Mouse (Mus musculus) kidney, adult 2 months (tissue): ENCODE results near the gene Arhgef6. TPM values are rescaled to one million over a fixed set of nuclear protein-coding genes. Genes with fewer than 3 reads are reported as not detected.

ENCODE experiments used
- DNase-seq: peaks from one replicate; pipeline ENCODE4 v3.0.0; 2021
- H3K27ac ChIP-seq: fragments of 200-500 bp; 2 replicates; pipeline ENCODE4 v1.5.1; 2012; ENCODE audit warnings: low read depth, low read length, control low read depth, inconsistent platforms; ENCODE audit not compliant: insufficient read depth
- H3K27me3 ChIP-seq: fragments of 200-500 bp; replicated peaks from 2 replicates; pipeline ENCODE4 v1.6.1; 2012; ENCODE audit warnings: mild to moderate bottlenecking, moderate library complexity, low read length, inconsistent platforms; ENCODE audit not compliant: control insufficient read depth, insufficient read depth
- H3K36me3 ChIP-seq: fragments of 200-500 bp; 2 replicates; pipeline ENCODE4 v1.6.1; 2012; ENCODE audit warnings: mild to moderate bottlenecking, moderate library complexity, low read length, inconsistent platforms; ENCODE audit not compliant: control insufficient read depth, insufficient read depth
- H3K4me1 ChIP-seq: fragments of 200-500 bp; 2 replicates; pipeline ENCODE4 v1.6.1; 2011; ENCODE audit warnings: low read length; ENCODE audit not compliant: control insufficient read depth, insufficient read depth
- H3K4me3 ChIP-seq: fragments of 200-500 bp; 2 replicates; pipeline ENCODE4 v1.5.1; 2011; ENCODE audit warnings: mild to moderate bottlenecking, low read depth, low read length, control low read depth; ENCODE audit not compliant: insufficient read depth
- CTCF ChIP-seq: fragments of 200-500 bp; conservative IDR thresholded peaks from 2 replicates; pipeline ENCODE4 v1.5.1; 2011; ENCODE audit warnings: low read depth, mild to moderate bottlenecking, control low read depth, low read length, moderate library complexity, mixed read lengths; ENCODE audit not compliant: insufficient read depth, insufficient read length
- POLR2A ChIP-seq: fragments of 200-500 bp; IDR thresholded peaks from one replicate; pipeline ENCODE4 v1.6.1; 2011; ENCODE audit warnings: low read depth, low read length, control low read depth
- WGBS: fragments of 180-500 bp; shearing (Covaris S2); methylation state at CpG from one replicate; pipeline ENCODE4 v1.1.7; 2018; 5-methylcytosine and 5-hydroxymethylcytosine counted together
- polyA plus RNA-seq: library from polyadenylated mRNA; depleted of rRNA; stranded (reverse); fragments of >200 nt; gene quantifications from 2 replicates; pipeline ENCODE4 v1.2.3, GENCODE M21; 2012

The Arhgef6 gene
- polyA plus RNA-seq, 1 experiment, result 11.2 TPM

DNA sequence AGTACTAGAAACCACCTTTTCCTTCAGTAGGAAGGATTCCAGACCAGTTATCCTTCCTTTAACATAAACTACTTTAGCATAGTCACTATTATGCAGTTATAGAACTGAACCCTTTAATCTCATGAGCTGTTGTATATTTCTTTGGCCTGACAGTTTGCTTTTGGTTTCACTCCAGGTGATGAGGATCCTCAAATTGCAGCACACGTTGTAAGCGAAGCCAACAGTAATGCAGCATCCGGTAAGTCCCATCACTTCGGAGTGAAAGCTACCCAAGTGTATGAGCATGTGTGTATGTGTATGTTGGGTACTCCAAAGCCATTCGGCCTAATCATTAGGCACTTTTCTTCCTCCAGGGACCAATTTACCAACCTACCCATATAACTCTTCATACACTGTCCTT is 119.0 kb downstream of the Arhgef6 start:
- Histone ChIP-seq H3K27me3 (no peaks in the 10 kb centered on the region), H3K36me3 (no peaks in the 10 kb centered on the region), H3K4me1 (no peaks in the 10 kb centered on the region), H3K4me3 (no peak overlapping the region), H3K27ac (no peak overlapping the region)
- no peak for DNase-seq
- 93% methylated on average over 5 of the region's 5 CpGs for WGBS
- TF ChIP-seq POLR2A (no peak), CTCF (no peak)

- 75% methylated on average over 5 of the region's 5 CpGs for WGBS
- Histone ChIP-seq H3K4me3 (no peak overlapping the region), H3K36me3 (no peaks in the 10 kb centered on the region), H3K27ac (no peak overlapping the region), H3K27me3 (no peaks in the 10 kb centered on the region), H3K4me1 (no peaks in the 10 kb centered on the region)
- DNase-seq, result no peak
- no peak for TF ChIP-seq CTCF
- TF ChIP-seq POLR2A, result no peak
Measured at GRCm38 (mm10) chrX:57216271-57216670, 122.3 kb downstream of the Arhgef6 start.

DNA sequence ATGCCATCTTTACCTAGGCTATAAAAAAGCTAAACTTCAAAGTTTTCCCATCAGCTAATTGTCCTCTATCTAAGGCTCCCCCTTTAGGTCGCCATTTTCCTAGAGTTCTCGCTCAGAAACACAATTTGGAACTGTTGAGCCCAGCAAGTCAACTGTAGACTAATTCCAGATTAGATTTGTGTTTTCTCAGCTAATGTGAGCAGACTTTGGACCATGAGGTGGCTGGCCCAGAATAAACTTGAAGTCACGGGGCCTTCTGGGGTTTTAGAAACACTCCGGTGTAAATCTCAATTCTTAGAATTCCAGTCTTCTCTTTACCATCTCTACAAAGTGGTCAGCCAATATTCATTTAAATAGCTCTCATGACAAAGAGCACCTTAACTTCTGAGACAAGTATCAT is 123.0 kb downstream of the Arhgef6 start:
- Histone ChIP-seq H3K4me1 (no peaks in the 10 kb centered on the region), H3K27me3 (no peaks in the 10 kb centered on the region), H3K27ac (no peak overlapping the region), H3K36me3 (no peaks in the 10 kb centered on the region), H3K4me3 (no peak overlapping the region)
- 72% methylated on average over 4 of the region's 4 CpGs for WGBS
- no peak for TF ChIP-seq POLR2A
- no peak for TF ChIP-seq CTCF
- DNase-seq, result peak; percentile 4

GRCm38 (mm10) chrX:57212862-57213261 is 125.7 kb downstream of the Arhgef6 start:
- no peaks in the 10 kb centered on the region for H3K4me1 ChIP-seq
- DNase-seq, result no peak
- no peaks in the 10 kb centered on the region for H3K27me3 ChIP-seq
- 90% methylated on average over 3 of the region's 3 CpGs for WGBS
- TF ChIP-seq CTCF (no peak), POLR2A (no peak)
- H3K4me3 ChIP-seq, result no peak overlapping the region
- no peaks in the 10 kb centered on the region for H3K36me3 ChIP-seq
- H3K27ac ChIP-seq, result no peak overlapping the region

- WGBS, result 93% methylated on average over 9 of the region's 9 CpGs
- no peak for DNase-seq
- Histone ChIP-seq H3K27ac (no peak within 1 kb of the TSS), H3K4me3 (no peak within 1 kb of the TSS), H3K27me3 (no peaks in the 10 kb centered on the region), H3K4me1 (no peaks in the 10 kb centered on the region), H3K36me3 (no peaks in the 10 kb centered on the region)
- no peak for TF ChIP-seq POLR2A
- no peak for TF ChIP-seq CTCF
Measured at GRCm38 (mm10) chrX:57211876-57212275, 126.7 kb downstream of the Arhgef6 start, which contains the start of gene Cd40lg. Gene Cd40lg (plus strand): TSS chrX:57212143.

GRCm38 (mm10) chrX:57210591-57210990 is 127.9 kb downstream of the Arhgef6 start:
- 63% methylated on average over 1 of the region's 1 CpGs for WGBS
- no peak for DNase-seq

GRCm38 (mm10) chrX:57200397-57200796 is 138.1 kb downstream of the Arhgef6 start:
- 46% methylated on average over 2 of the region's 2 CpGs for WGBS
- no peak for DNase-seq
- H3K27ac ChIP-seq, result no peak overlapping the region
- no peaks in the 10 kb centered on the region for H3K36me3 ChIP-seq
- H3K27me3 ChIP-seq, result no peaks in the 10 kb centered on the region
- TF ChIP-seq CTCF, result no peak
- no peak for TF ChIP-seq POLR2A
- no peak overlapping the region for H3K4me3 ChIP-seq
- no peaks in the 10 kb centered on the region for H3K4me1 ChIP-seq

More at GRCm38 (mm10) chrX:57210591-57210990, 127.9 kb downstream of the Arhgef6 start:
- Histone ChIP-seq H3K27me3 (no peaks in the 10 kb centered on the region), H3K36me3 (no peaks in the 10 kb centered on the region), H3K4me3 (no peak overlapping the region), H3K4me1 (no peaks in the 10 kb centered on the region), H3K27ac (no peak overlapping the region)
- TF ChIP-seq CTCF (no peak), POLR2A (no peak)

DNA sequence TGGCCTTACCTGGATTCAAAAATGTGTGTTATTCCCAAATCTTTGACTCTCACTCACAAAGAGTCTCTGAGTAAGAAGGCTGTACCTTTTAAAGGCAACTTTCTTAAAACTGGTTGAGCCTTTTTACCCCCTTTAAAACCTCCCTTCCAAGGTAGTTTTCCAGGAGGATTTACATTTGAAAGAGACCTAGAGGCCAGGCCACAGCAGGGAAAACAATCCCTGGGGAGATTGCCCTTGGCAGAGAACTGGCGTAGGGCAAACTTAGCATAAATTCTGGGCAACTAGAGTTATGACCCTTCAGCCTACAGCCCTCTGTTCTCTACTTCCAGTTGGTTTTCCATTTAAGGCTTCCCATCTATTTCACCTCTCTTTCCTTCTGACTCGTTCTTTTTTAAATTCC is 140.5 kb downstream of the Arhgef6 start:
- Histone ChIP-seq H3K4me1 (no peaks in the 10 kb centered on the region), H3K27me3 (no peaks in the 10 kb centered on the region), H3K27ac (no peak overlapping the region), H3K36me3 (no peaks in the 10 kb centered on the region), H3K4me3 (no peak overlapping the region)
- no peak for DNase-seq
- WGBS, result 25% methylated on average over 2 of the region's 2 CpGs
- TF ChIP-seq POLR2A, result no peak
- no peak for TF ChIP-seq CTCF
